In genomic region chr9:76016506-76016905, GRCm38 (mm10) we compare ENCODE assay signal across 17 mouse cellular contexts. TPM values are rescaled to one million over a fixed set of nuclear protein-coding genes. Genes with fewer than 3 reads are reported as not detected.
DNase-seq lines count a peak whose midpoint lies in the region; ATAC-seq lines count a peak whose summit lies in the region.
"Had no signal": no experiment of that assay in that cellular context is flagged by ENCODE, and none has a peak within 500 bp of the region (broad histone marks: within the 10 kb centered on the region; RNA-seq: fewer than 3 reads in every experiment).

No protein-coding gene starts in this region.

- peak; percentile 25 to 36 for DNase-seq in heart, adult 18-20 months
- DNase-seq in midbrain, embryonic 10.5 days (ENCODE audit: low spot score): no peak
- DNase-seq in skeletal muscle tissue, adult 2 months (ENCODE audit: low read depth, low spot score): peak; percentile 58
- no peak for DNase-seq in urinary bladder, postnatal 10 days (ENCODE audit: low spot score)
- no peak for DNase-seq in testis, postnatal 10 days (ENCODE audit: low spot score)
- DNase-seq: adrenal gland, postnatal 25 days; B cell, adult 2 months; kidney, adult 18-20 months; kidney, postnatal 25 days; retina, postnatal 1 day; thymus, adult 18-20 months had no signal

- no peak overlapping the region for H3K9ac ChIP-seq in heart, embryonic 11.5 days (ENCODE audit: low read depth, low read length)
- no peak overlapping the region for H3K9ac ChIP-seq in midbrain, embryonic 12.5 days (replicated peaks)
- H3K9ac ChIP-seq in lung, embryonic 16.5 days (ENCODE audit: low read length): no peak overlapping the region
- H3K9ac ChIP-seq: embryonic facial prominence, embryonic 13.5 days; liver, embryonic 14.5 days had no signal

- H3K27ac ChIP-seq in heart, embryonic 11.5 days (ENCODE audit: low read depth, low read length): no peak overlapping the region
- no peak overlapping the region for H3K27ac ChIP-seq in midbrain, embryonic 12.5 days (replicated peaks)
- H3K27ac ChIP-seq in midbrain, embryonic 10.5 days (replicated peaks): no peak overlapping the region
- H3K27ac ChIP-seq in lung, embryonic 16.5 days (ENCODE audit: low read length): 0 out of 2 replicates have a peak overlapping the region, but pooled peaks have one; percentile 31
- H3K27ac ChIP-seq: embryonic facial prominence, embryonic 13.5 days; liver, embryonic 14.5 days had no signal

- H3K4me2 ChIP-seq in heart, embryonic 11.5 days: no peak overlapping the region
- 0 out of 2 replicates have a peak overlapping the region, but pooled peaks have one; percentile 79 for H3K4me2 ChIP-seq in midbrain, embryonic 12.5 days (replicated peaks)
- H3K4me2 ChIP-seq in lung, embryonic 16.5 days (ENCODE audit: low read depth, low read length): no peak overlapping the region; the same call in 1 of the 2 replicates

- H3K27me3 ChIP-seq in heart, embryonic 11.5 days (ENCODE audit: control insufficient read depth, insufficient read depth, low read length): no peaks in the 10 kb centered on the region
- no peaks in the 10 kb centered on the region for H3K27me3 ChIP-seq in midbrain, embryonic 12.5 days
- H3K27me3 ChIP-seq in midbrain, embryonic 10.5 days (ENCODE audit: low read depth, poor library complexity, severe bottlenecking): no peaks in the 10 kb centered on the region
- H3K27me3 ChIP-seq in lung, embryonic 16.5 days (ENCODE audit: control insufficient read depth, insufficient read depth, low read depth, low read length): no peaks in the 10 kb centered on the region

- no peaks in the 10 kb centered on the region for H3K36me3 ChIP-seq in heart, embryonic 11.5 days (ENCODE audit: control insufficient read depth, insufficient read depth, low read length)
- H3K36me3 ChIP-seq in midbrain, embryonic 12.5 days: no peaks in the 10 kb centered on the region
- H3K36me3 ChIP-seq in midbrain, embryonic 10.5 days: no peaks in the 10 kb centered on the region
- H3K36me3 ChIP-seq in lung, embryonic 16.5 days (ENCODE audit: control insufficient read depth, insufficient read depth, low read length): no peaks in the 10 kb centered on the region
- H3K36me3 ChIP-seq: embryonic facial prominence, embryonic 13.5 days had no signal

- WGBS in heart, embryonic 11.5 days (ENCODE audit: insufficient replicate concordance): 75% methylated on average over 10 of the region's 10 CpGs
- 91% methylated on average over 10 of the region's 10 CpGs for WGBS in midbrain, embryonic 12.5 days
- 92% methylated on average over 10 of the region's 10 CpGs for WGBS in midbrain, embryonic 10.5 days
- WGBS in lung, embryonic 16.5 days: 54% methylated on average over 10 of the region's 10 CpGs

- no peaks in the 10 kb centered on the region for H3K4me1 ChIP-seq in heart, embryonic 11.5 days (ENCODE audit: control insufficient read depth, insufficient read depth, low read length)
- peaks cover 12% of the 10 kb centered on the region for H3K4me1 ChIP-seq in midbrain, embryonic 12.5 days
- peaks cover 12% of the 10 kb centered on the region for H3K4me1 ChIP-seq in midbrain, embryonic 10.5 days
- H3K4me1 ChIP-seq in lung, embryonic 16.5 days (replicated peaks; ENCODE audit: control insufficient read depth, insufficient read depth, low read length): peaks cover 17% of the 10 kb centered on the region; the same call in 1 of the 2 replicates

- no peak overlapping the region for H3K4me3 ChIP-seq in heart, embryonic 11.5 days (ENCODE audit: low read depth, low read length)
- H3K4me3 ChIP-seq in midbrain, embryonic 12.5 days: no peak overlapping the region
- no peak overlapping the region for H3K4me3 ChIP-seq in midbrain, embryonic 10.5 days
- H3K4me3 ChIP-seq in lung, embryonic 16.5 days (ENCODE audit: low read length): no peak overlapping the region
- H3K4me3 ChIP-seq: embryonic facial prominence, embryonic 13.5 days; myocyte had no signal

- ATAC-seq in heart, embryonic 11.5 days (replicated peaks; ENCODE audit: insufficient number of reproducible peaks, low FRiP score, low TSS enrichment): no peak
- ATAC-seq in midbrain, embryonic 12.5 days (ENCODE audit: low FRiP score, low read depth): no peak
- peak; percentile 56 for ATAC-seq in lung, embryonic 16.5 days (ENCODE audit: low read depth)

- no peaks in the 10 kb centered on the region for H3K9me3 ChIP-seq in heart, embryonic 11.5 days (replicated peaks; ENCODE audit: control insufficient read depth, low read length)
- H3K9me3 ChIP-seq in midbrain, embryonic 12.5 days: no peaks in the 10 kb centered on the region
- H3K9me3 ChIP-seq in midbrain, embryonic 10.5 days (replicated peaks): no peaks in the 10 kb centered on the region
- H3K9me3 ChIP-seq in lung, embryonic 16.5 days (ENCODE audit: control insufficient read depth, low read length): no peaks in the 10 kb centered on the region
- H3K9me3 ChIP-seq: embryonic facial prominence, embryonic 13.5 days had no signal

RNA-seq across cellular contexts. Expression of gene Hmgcll1, which starts 1.9 kb away (rescaled TPM):
- total RNA-seq in heart, adult 18-20 months (2021): under 1 TPM in 1 of 2 experiments, not detected in 1; 0.15 TPM
- 2.0 and 3.5 TPM in 2 replicates for polyA plus RNA-seq in heart, embryonic 11.5 days (2014; fragmentation: Nextera tagmentation; extraction: Ambion mirVana)
- 15.0 and 15.4 TPM in 2 replicates for polyA plus RNA-seq in midbrain, embryonic 12.5 days (2016; fragmentation: Nextera tagmentation; extraction: Ambion mirVana)
- polyA plus RNA-seq in midbrain, embryonic 10.5 days (2016; fragmentation: Nextera tagmentation; extraction: Ambion mirVana): 5.1 and 7.0 TPM in 2 replicates
- polyA plus RNA-seq in lung, embryonic 16.5 days (2015; fragmentation: Nextera tagmentation; extraction: Ambion mirVana): 10.5 and 10.8 TPM in 2 replicates

Comparison
In these comparisons a context has a peak if more than half of its experiments do, and no peak if none do; other contexts are left out.
1. DNase-seq: peak in heart, adult 18-20 months (2 of 2) and skeletal muscle tissue, adult 2 months (single experiment); none in midbrain, embryonic 10.5 days (single experiment), urinary bladder, postnatal 10 days (single experiment) and testis, postnatal 10 days (single experiment).